Mouse (Mus musculus): Measurements from ENCODE around the gene Fam168a. TPM values are rescaled to one million over a fixed set of nuclear protein-coding genes. Genes with fewer than 3 reads are reported as not detected.

Gene Fam168a
- total and polyA plus RNA-seq, 3 experiments = 16.3 to 88.2 (median 49.3) TPM

- peaks cover 53% of the 10 kb centered on the region for H3K4me1 ChIP-seq (ENCODE audit: insufficient read depth, low read depth, low read length)
- H3K27me3 ChIP-seq (ENCODE audit: insufficient read depth, low read length) = no peaks in the 10 kb centered on the region
- H3K36me3 ChIP-seq (replicated peaks) = peaks cover 8% of the 10 kb centered on the region
- no peaks in the 10 kb centered on the region for H3K9me3 ChIP-seq (replicated peaks)
- TF ChIP-seq GATA2 (IDR thresholded peaks at IDR 0.05; ENCODE audit: borderline replicate concordance, low read depth, low read length) (no peak), GATA1 (IDR thresholded peaks at IDR 0.05; ENCODE audit: borderline replicate concordance, low read length) (no peak), POLR2AphosphoS5 (IDR thresholded peaks at IDR 0.05; ENCODE audit: insufficient replicate concordance, low read depth, low read length) (no peak), CTCF (IDR thresholded peaks at IDR 0.05; ENCODE audit: low read depth, low read length) (no peak), TAL1 (conservative IDR thresholded peaks at IDR 0.05; ENCODE audit: low read depth, low read length) (no peak)
- H3K4me3 ChIP-seq (ENCODE audit: low read depth, low read length) = no peak overlapping the region
- DNase-seq (ENCODE audit: low spot score) = no peak
- ATAC-seq (ENCODE audit: extremely low read depth, insufficient number of reproducible peaks, low FRiP score, poor library complexity, severe bottlenecking) = no peak
Measured at GRCm38 (mm10) chr7:100736131-100736530, 29.7 kb downstream of the Fam168a start.

GRCm38 (mm10) chr7:100744372-100744771 lies 37.9 kb downstream of the Fam168a start:
- H3K27me3 ChIP-seq (ENCODE audit: insufficient read depth, low read length) = no peaks in the 10 kb centered on the region
- H3K36me3 ChIP-seq (replicated peaks) = no peaks in the 10 kb centered on the region
- no peak overlapping the region for H3K4me3 ChIP-seq (ENCODE audit: low read depth, low read length)
- ATAC-seq (ENCODE audit: extremely low read depth, insufficient number of reproducible peaks, low FRiP score, poor library complexity, severe bottlenecking) (no peak), DNase-seq (ENCODE audit: low spot score) (no peak)
- peaks cover 20% of the 10 kb centered on the region for H3K4me1 ChIP-seq (ENCODE audit: insufficient read depth, low read depth, low read length)
- TF ChIP-seq POLR2AphosphoS5 (IDR thresholded peaks at IDR 0.05; ENCODE audit: insufficient replicate concordance, low read depth, low read length) = no peak
- TF ChIP-seq GATA1 (IDR thresholded peaks at IDR 0.05; ENCODE audit: borderline replicate concordance, low read length) = no peak
- no peaks in the 10 kb centered on the region for H3K9me3 ChIP-seq (replicated peaks)

- no peak for DNase-seq (ENCODE audit: low spot score)
- Histone ChIP-seq H3K27me3 (ENCODE audit: insufficient read depth, low read length) (no peaks in the 10 kb centered on the region), H3K4me3 (ENCODE audit: low read depth, low read length) (no peak overlapping the region), H3K4me1 (ENCODE audit: insufficient read depth, low read depth, low read length) (no peaks in the 10 kb centered on the region), H3K36me3 (replicated peaks) (peaks cover 2% of the 10 kb centered on the region), H3K9me3 (replicated peaks) (no peaks in the 10 kb centered on the region)
- TF ChIP-seq POLR2AphosphoS5 (IDR thresholded peaks at IDR 0.05; ENCODE audit: insufficient replicate concordance, low read depth, low read length) = no peak
- ATAC-seq (ENCODE audit: extremely low read depth, insufficient number of reproducible peaks, low FRiP score, poor library complexity, severe bottlenecking) = no peak
Measured at GRCm38 (mm10) chr7:100750101-100750500, 43.7 kb downstream of the Fam168a start.

- H3K27me3 ChIP-seq (ENCODE audit: insufficient read depth, low read length) = no peaks in the 10 kb centered on the region
- H3K4me3 ChIP-seq (ENCODE audit: low read depth, low read length) = no peak overlapping the region
- peaks cover 2% of the 10 kb centered on the region; the same call in 1 of the 2 replicates for H3K4me1 ChIP-seq (ENCODE audit: insufficient read depth, low read depth, low read length)
- peaks cover 6% of the 10 kb centered on the region for H3K36me3 ChIP-seq (replicated peaks)
- ATAC-seq (ENCODE audit: extremely low read depth, insufficient number of reproducible peaks, low FRiP score, poor library complexity, severe bottlenecking) = no peak
- no peak for TF ChIP-seq TAL1 (conservative IDR thresholded peaks at IDR 0.05; ENCODE audit: low read depth, low read length)
- TF ChIP-seq POLR2AphosphoS5 (IDR thresholded peaks at IDR 0.05; ENCODE audit: insufficient replicate concordance, low read depth, low read length) = no peak
- no peak for TF ChIP-seq GATA1 (IDR thresholded peaks at IDR 0.05; ENCODE audit: borderline replicate concordance, low read length)
- no peak for TF ChIP-seq CTCF (IDR thresholded peaks at IDR 0.05; ENCODE audit: low read depth, low read length)
- no peak for TF ChIP-seq GATA2 (IDR thresholded peaks at IDR 0.05; ENCODE audit: borderline replicate concordance, low read depth, low read length)
- DNase-seq (ENCODE audit: low spot score) = no peak
- H3K9me3 ChIP-seq (replicated peaks) = no peaks in the 10 kb centered on the region
Measured at GRCm38 (mm10) chr7:100758718-100759117, 52.3 kb downstream of the Fam168a start.

- no peak overlapping the region for H3K4me3 ChIP-seq (ENCODE audit: low read depth, low read length)
- no peak for ATAC-seq (ENCODE audit: extremely low read depth, insufficient number of reproducible peaks, low FRiP score, poor library complexity, severe bottlenecking)
- H3K27me3 ChIP-seq (ENCODE audit: insufficient read depth, low read length) = no peaks in the 10 kb centered on the region
- H3K9me3 ChIP-seq (replicated peaks) = no peaks in the 10 kb centered on the region
- peaks cover 9% of the 10 kb centered on the region for H3K36me3 ChIP-seq (replicated peaks)
- peaks cover 5% of the 10 kb centered on the region for H3K4me1 ChIP-seq (ENCODE audit: insufficient read depth, low read depth, low read length)
- TF ChIP-seq GATA1 (IDR thresholded peaks at IDR 0.05; ENCODE audit: borderline replicate concordance, low read length) = no peak
- no peak for TF ChIP-seq POLR2AphosphoS5 (IDR thresholded peaks at IDR 0.05; ENCODE audit: insufficient replicate concordance, low read depth, low read length)
- no peak for TF ChIP-seq CTCF (IDR thresholded peaks at IDR 0.05; ENCODE audit: low read depth, low read length)
- TF ChIP-seq GATA2 (IDR thresholded peaks at IDR 0.05; ENCODE audit: borderline replicate concordance, low read depth, low read length) = no peak
- TF ChIP-seq TAL1 (conservative IDR thresholded peaks at IDR 0.05; ENCODE audit: low read depth, low read length) = no peak
- DNase-seq (ENCODE audit: low spot score) = no peak
Measured at GRCm38 (mm10) chr7:100762726-100763125, 56.3 kb downstream of the Fam168a start.

- Histone ChIP-seq H3K4me1 (ENCODE audit: insufficient read depth, low read depth, low read length) (peaks cover 37% of the 10 kb centered on the region), H3K36me3 (replicated peaks) (peaks cover 5% of the 10 kb centered on the region), H3K4me3 (ENCODE audit: low read depth, low read length) (no peak overlapping the region), H3K27me3 (ENCODE audit: insufficient read depth, low read length) (no peaks in the 10 kb centered on the region), H3K9me3 (replicated peaks) (no peaks in the 10 kb centered on the region)
- TF ChIP-seq CTCF (IDR thresholded peaks at IDR 0.05; ENCODE audit: low read depth, low read length) = no peak
- no peak for TF ChIP-seq GATA1 (IDR thresholded peaks at IDR 0.05; ENCODE audit: borderline replicate concordance, low read length)
- no peak for TF ChIP-seq GATA2 (IDR thresholded peaks at IDR 0.05; ENCODE audit: borderline replicate concordance, low read depth, low read length)
- ATAC-seq (ENCODE audit: extremely low read depth, insufficient number of reproducible peaks, low FRiP score, poor library complexity, severe bottlenecking) (no peak), DNase-seq (ENCODE audit: low spot score) (no peak)
Measured at GRCm38 (mm10) chr7:100767568-100767967, 61.1 kb downstream of the Fam168a start.

- H3K9me3 ChIP-seq (replicated peaks) = no peaks in the 10 kb centered on the region
- no peaks in the 10 kb centered on the region for H3K27me3 ChIP-seq (ENCODE audit: insufficient read depth, low read length)
- peaks cover 35% of the 10 kb centered on the region for H3K4me1 ChIP-seq (ENCODE audit: insufficient read depth, low read depth, low read length)
- TF ChIP-seq POLR2AphosphoS5 (IDR thresholded peaks at IDR 0.05; ENCODE audit: insufficient replicate concordance, low read depth, low read length) (no peak), TAL1 (conservative IDR thresholded peaks at IDR 0.05; ENCODE audit: low read depth, low read length) (no peak), GATA1 (IDR thresholded peaks at IDR 0.05; ENCODE audit: borderline replicate concordance, low read length) (no peak), GATA2 (IDR thresholded peaks at IDR 0.05; ENCODE audit: borderline replicate concordance, low read depth, low read length) (no peak), CTCF (IDR thresholded peaks at IDR 0.05; ENCODE audit: low read depth, low read length) (no peak)
- peaks cover 3% of the 10 kb centered on the region for H3K36me3 ChIP-seq (replicated peaks)
- DNase-seq (ENCODE audit: low spot score) (no peak), ATAC-seq (ENCODE audit: extremely low read depth, insufficient number of reproducible peaks, low FRiP score, poor library complexity, severe bottlenecking) (no peak)
- no peak overlapping the region for H3K4me3 ChIP-seq (ENCODE audit: low read depth, low read length)
Measured at GRCm38 (mm10) chr7:100768009-100768408, 61.6 kb downstream of the Fam168a start.

Data from G1E (cell line).